Mouse (Mus musculus): Measurements from ENCODE around the gene Peak1. TPM values are rescaled to one million over a fixed set of nuclear protein-coding genes. Genes with fewer than 3 reads are reported as not detected.

Peak1 gene
- polyA plus RNA-seq (2012; rRNA removed), result 14.4 and 14.9 TPM in 2 replicates

- Histone ChIP-seq H3K4me1 (ENCODE audit: control insufficient read depth, insufficient read depth, low read length) (peaks cover 4% of the 10 kb centered on the region; the same call in 1 of the 2 replicates), H3K27ac (ENCODE audit: insufficient read depth, low read length) (peak within 1 kb of the TSS; percentile 92), H3K4me3 (ENCODE audit: insufficient read depth, low read length) (peak within 1 kb of the TSS; percentile 80)
- TF ChIP-seq POLR2A (IDR thresholded peaks at IDR 0.05; ENCODE audit: extremely low read depth, insufficient read depth, low read length) (peak; percentile 76), CTCF (IDR thresholded peaks at IDR 0.05; ENCODE audit: extremely low read depth, insufficient read depth, low read length) (no peak)
These were observed at the start of gene Peak1, which contains the start of gene Hmg20a for GRCm38 (mm10) chr9:56417948-56418737. Gene Peak1 (minus strand): TSS chr9:56418067. Gene Hmg20a (plus strand): TSS chr9:56418609.

DNA sequence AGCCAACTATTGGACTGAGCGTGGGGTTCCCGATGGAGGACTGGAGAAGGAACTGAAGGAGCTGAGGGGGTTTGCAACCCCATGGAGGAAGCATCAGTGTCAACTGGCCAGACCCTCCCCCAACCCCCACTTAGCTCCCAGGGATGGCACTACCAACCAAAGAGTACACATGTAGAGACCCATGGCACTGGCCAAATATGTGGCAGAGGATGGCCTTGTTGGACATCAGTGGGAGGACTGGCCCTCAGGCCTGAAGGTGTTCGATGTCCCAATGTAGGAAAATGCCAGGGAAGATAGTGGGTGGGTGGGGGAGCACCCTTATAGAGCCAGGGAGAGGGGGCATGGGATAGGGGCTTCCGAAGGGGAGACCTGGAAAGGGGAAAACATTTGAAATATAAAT is 48.4 kb upstream of the Peak1 start:
- Histone ChIP-seq H3K27ac (ENCODE audit: insufficient read depth, low read length) (no peak overlapping the region), H3K4me3 (ENCODE audit: insufficient read depth, low read length) (no peak overlapping the region), H3K4me1 (ENCODE audit: control insufficient read depth, insufficient read depth, low read length) (peaks cover 10% of the 10 kb centered on the region)
- TF ChIP-seq CTCF (IDR thresholded peaks at IDR 0.05; ENCODE audit: extremely low read depth, insufficient read depth, low read length), result no peak
- no peak for TF ChIP-seq POLR2A (IDR thresholded peaks at IDR 0.05; ENCODE audit: extremely low read depth, insufficient read depth, low read length)

DNA sequence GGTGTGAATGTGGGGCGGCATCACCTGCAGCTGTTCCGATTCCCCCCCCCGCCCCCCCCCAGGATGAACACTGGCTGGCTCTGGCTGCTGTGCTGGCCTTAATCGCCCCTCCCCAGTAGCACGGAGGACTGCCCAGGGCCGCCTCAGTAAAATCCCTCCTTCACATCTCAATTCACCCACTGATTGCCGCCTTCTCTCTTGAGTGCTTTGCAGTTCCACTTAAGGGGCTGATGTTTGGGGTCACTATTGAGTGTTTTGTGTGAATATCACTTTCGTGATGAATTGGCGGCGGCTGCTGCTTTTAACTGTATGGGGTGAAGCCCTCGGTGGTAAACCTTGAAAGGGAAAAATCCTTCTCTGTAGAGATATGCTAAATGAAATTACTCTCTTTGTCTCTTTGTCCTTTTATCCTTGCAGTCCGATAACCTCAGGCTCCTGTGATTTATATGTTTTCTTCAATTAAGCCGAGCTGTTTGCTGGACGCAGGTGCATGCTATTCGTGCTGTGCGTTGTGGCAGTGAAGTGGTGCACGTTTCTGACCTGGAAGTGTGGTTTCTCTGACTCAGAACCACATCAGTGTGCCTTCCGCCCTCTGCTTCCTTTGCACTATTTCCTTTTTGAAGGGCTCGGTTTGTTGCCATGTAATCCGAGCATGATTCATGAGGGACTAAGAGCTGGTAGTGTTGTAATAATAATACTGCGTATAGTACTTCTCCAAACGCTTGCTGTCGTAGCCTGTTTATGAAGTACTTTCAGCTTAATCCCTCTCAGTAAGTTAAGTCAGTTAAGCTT is 47.2 kb upstream of the Peak1 start:
- H3K4me1 ChIP-seq (ENCODE audit: control insufficient read depth, insufficient read depth, low read length), result peaks cover 7% of the 10 kb centered on the region; the same call in 1 of the 2 replicates
- H3K27ac ChIP-seq (ENCODE audit: insufficient read depth, low read length), result no peak overlapping the region
- no peak overlapping the region for H3K4me3 ChIP-seq (ENCODE audit: insufficient read depth, low read length)
- no peak for TF ChIP-seq POLR2A (IDR thresholded peaks at IDR 0.05; ENCODE audit: extremely low read depth, insufficient read depth, low read length)

- TF ChIP-seq POLR2A (IDR thresholded peaks at IDR 0.05; ENCODE audit: extremely low read depth, insufficient read depth, low read length) (no peak), CTCF (IDR thresholded peaks at IDR 0.05; ENCODE audit: extremely low read depth, insufficient read depth, low read length) (no peak)
- peaks cover 4% of the 10 kb centered on the region; the same call in 1 of the 2 replicates for H3K4me1 ChIP-seq (ENCODE audit: control insufficient read depth, insufficient read depth, low read length)
- H3K4me3 ChIP-seq (ENCODE audit: insufficient read depth, low read length), result no peak overlapping the region
- H3K27ac ChIP-seq (ENCODE audit: insufficient read depth, low read length), result no peak overlapping the region
These were observed 46.0 kb upstream of the Peak1 start for GRCm38 (mm10) chr9:56463686-56464515.

DNA sequence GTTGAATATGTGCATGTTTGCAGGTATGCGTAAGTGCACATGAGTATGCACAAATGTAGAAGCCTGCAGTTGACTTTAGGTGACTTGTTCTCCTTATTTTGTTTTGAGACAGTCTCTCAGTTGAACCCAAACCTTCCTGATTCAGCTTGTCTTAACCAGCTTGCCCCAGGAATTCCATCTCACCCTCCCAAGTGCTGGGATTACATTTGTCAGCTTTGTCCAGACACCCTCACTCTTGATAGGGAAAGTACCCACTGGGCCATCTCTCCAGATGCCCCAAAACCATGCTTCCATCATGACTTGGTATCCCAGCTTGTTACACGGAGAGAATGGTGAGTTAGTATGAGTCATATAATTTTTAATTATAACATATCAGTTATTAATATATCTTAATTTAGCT is 45.2 kb upstream of the Peak1 start:
- no peak overlapping the region for H3K27ac ChIP-seq (ENCODE audit: insufficient read depth, low read length)
- TF ChIP-seq CTCF (IDR thresholded peaks at IDR 0.05; ENCODE audit: extremely low read depth, insufficient read depth, low read length) (no peak), POLR2A (IDR thresholded peaks at IDR 0.05; ENCODE audit: extremely low read depth, insufficient read depth, low read length) (no peak)
- H3K4me1 ChIP-seq (ENCODE audit: control insufficient read depth, insufficient read depth, low read length), result peaks cover 4% of the 10 kb centered on the region; the same call in 1 of the 2 replicates
- no peak overlapping the region for H3K4me3 ChIP-seq (ENCODE audit: insufficient read depth, low read length)

- TF ChIP-seq CTCF (IDR thresholded peaks at IDR 0.05; ENCODE audit: extremely low read depth, insufficient read depth, low read length) (no peak), POLR2A (IDR thresholded peaks at IDR 0.05; ENCODE audit: extremely low read depth, insufficient read depth, low read length) (no peak)
- Histone ChIP-seq H3K4me1 (ENCODE audit: control insufficient read depth, insufficient read depth, low read length) (peaks cover 4% of the 10 kb centered on the region; the same call in 1 of the 2 replicates), H3K4me3 (ENCODE audit: insufficient read depth, low read length) (no peak overlapping the region), H3K27ac (ENCODE audit: insufficient read depth, low read length) (no peak overlapping the region)
These were observed 44.7 kb upstream of the Peak1 start for GRCm38 (mm10) chr9:56462606-56463005.

DNA sequence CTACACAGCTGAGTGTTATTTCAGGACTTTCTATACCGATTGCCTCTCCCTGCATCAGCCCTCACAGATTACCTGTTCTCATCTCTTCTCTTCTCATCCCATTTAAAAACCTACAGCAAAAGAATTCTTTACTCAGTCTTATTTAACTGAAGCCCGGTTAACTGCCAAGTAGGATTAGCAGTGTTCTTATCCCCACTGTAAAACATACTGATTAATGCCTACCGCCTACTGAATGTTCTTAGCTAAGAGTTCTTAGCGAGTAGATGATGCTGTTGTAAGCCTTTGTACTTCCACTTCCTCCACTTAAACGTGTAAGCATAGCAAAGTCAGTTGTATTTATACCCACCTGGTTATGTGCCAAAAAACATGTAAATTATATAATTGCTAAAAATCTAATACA is 43.1 kb upstream of the Peak1 start:
- TF ChIP-seq POLR2A (IDR thresholded peaks at IDR 0.05; ENCODE audit: extremely low read depth, insufficient read depth, low read length) (no peak), CTCF (IDR thresholded peaks at IDR 0.05; ENCODE audit: extremely low read depth, insufficient read depth, low read length) (no peak)
- Histone ChIP-seq H3K27ac (ENCODE audit: insufficient read depth, low read length) (no peak overlapping the region), H3K4me1 (ENCODE audit: control insufficient read depth, insufficient read depth, low read length) (peaks cover 4% of the 10 kb centered on the region; the same call in 1 of the 2 replicates), H3K4me3 (ENCODE audit: insufficient read depth, low read length) (no peak overlapping the region)

DNA sequence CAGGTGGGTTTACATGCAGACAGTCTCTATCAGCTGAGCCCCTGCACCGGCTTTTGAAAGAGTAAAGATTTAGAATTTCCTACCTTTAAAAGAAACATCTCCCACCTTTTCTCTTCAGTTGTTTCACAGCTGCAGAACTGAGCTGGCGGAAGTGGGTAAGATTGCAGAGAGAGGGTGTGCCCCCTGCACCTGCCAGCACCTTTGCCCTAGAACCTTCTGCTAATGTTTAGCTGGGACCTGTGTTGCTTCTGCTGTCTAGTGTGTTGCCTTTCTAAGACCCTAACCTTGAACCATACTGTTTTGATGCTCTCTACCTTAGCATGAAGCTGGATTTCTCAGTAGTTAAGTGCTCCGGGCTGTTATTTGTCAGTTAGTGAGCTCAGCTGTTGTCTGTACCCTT is 38.6 kb upstream of the Peak1 start:
- no peak for TF ChIP-seq CTCF (IDR thresholded peaks at IDR 0.05; ENCODE audit: extremely low read depth, insufficient read depth, low read length)
- no peak for TF ChIP-seq POLR2A (IDR thresholded peaks at IDR 0.05; ENCODE audit: extremely low read depth, insufficient read depth, low read length)
- Histone ChIP-seq H3K4me1 (ENCODE audit: control insufficient read depth, insufficient read depth, low read length) (peaks cover 4% of the 10 kb centered on the region; the same call in 1 of the 2 replicates), H3K4me3 (ENCODE audit: insufficient read depth, low read length) (no peak overlapping the region), H3K27ac (ENCODE audit: insufficient read depth, low read length) (no peak overlapping the region)
